Comparison of ENCODE assay signal across 12 mouse cellular contexts in genomic region chr11:101679907-101680306, GRCm38 (mm10). TPM values are rescaled to one million over a fixed set of nuclear protein-coding genes. Genes with fewer than 3 reads are reported as not detected.
DNase-seq lines count a peak whose midpoint lies in the region; ATAC-seq and TF ChIP-seq lines count a peak whose summit lies in the region.
"Had no signal": no experiment of that assay in that cellular context is flagged by ENCODE, and none has a peak within 500 bp of the region (broad histone marks: within the 10 kb centered on the region; RNA-seq: fewer than 3 reads in every experiment).

No protein-coding gene starts in this region.

- peaks cover 20% of the 10 kb centered on the region for H3K4me1 ChIP-seq in forebrain, embryonic 10.5 days
- H3K4me1 ChIP-seq in forebrain, embryonic 16.5 days (replicated peaks; ENCODE audit: control insufficient read depth, insufficient read depth, low read length), result peaks cover 13% of the 10 kb centered on the region
- H3K4me1 ChIP-seq in ES-Bruce4 (ENCODE audit: control insufficient read depth, insufficient read depth, low read length), result peaks cover 6% of the 10 kb centered on the region
- peaks cover 15% of the 10 kb centered on the region for H3K4me1 ChIP-seq in heart, embryonic 12.5 days (replicated peaks)

- no peak for TF ChIP-seq POLR2A in ES-Bruce4 (IDR thresholded peaks at IDR 0.05; ENCODE audit: insufficient read depth, low read length)

- no peaks in the 10 kb centered on the region for H3K36me3 ChIP-seq in forebrain, embryonic 10.5 days (replicated peaks)
- no peaks in the 10 kb centered on the region for H3K36me3 ChIP-seq in forebrain, embryonic 16.5 days (ENCODE audit: control insufficient read depth, insufficient read depth)
- H3K36me3 ChIP-seq in ES-Bruce4 (ENCODE audit: control insufficient read depth, insufficient read depth, low read length, poor library complexity, severe bottlenecking), result no peaks in the 10 kb centered on the region
- no peaks in the 10 kb centered on the region for H3K36me3 ChIP-seq in heart, embryonic 12.5 days
- H3K36me3 ChIP-seq: neural tube, embryonic 12.5 days had no signal

- no peak overlapping the region for H3K4me3 ChIP-seq in forebrain, embryonic 10.5 days
- no peak overlapping the region for H3K4me3 ChIP-seq in forebrain, embryonic 16.5 days (replicated peaks; ENCODE audit: low read length)
- no peak overlapping the region for H3K4me3 ChIP-seq in ES-Bruce4 (ENCODE audit: low read depth, low read length)
- H3K4me3 ChIP-seq in heart, embryonic 12.5 days, result no peak overlapping the region
- H3K4me3 ChIP-seq: megakaryocyte, embryonic 14.5 days; neural tube, embryonic 12.5 days had no signal

- no peak for ATAC-seq in forebrain, embryonic 16.5 days
- no peak for ATAC-seq in heart, embryonic 12.5 days (ENCODE audit: insufficient number of reproducible peaks, low FRiP score)
- ATAC-seq: intestine, embryonic 16.5 days had no signal

- no peak for DNase-seq in forebrain, embryonic 10.5 days (ENCODE audit: extremely low spot score, low spot score)
- peak; percentile 55 to 83 for DNase-seq in kidney, postnatal 25 days
- no peak for DNase-seq in layer of hippocampus, postnatal 25 days (ENCODE audit: extremely low spot score in 1 of 2, low spot score in 1 of 2)
- DNase-seq in right cerebral cortex, postnatal 4 days, result no peak
- no peak for DNase-seq in spleen, postnatal 14 days (ENCODE audit: low spot score in 2 of 2)
- DNase-seq: cerebellum, adult 11-12 months had no signal

- H3K9ac ChIP-seq in forebrain, embryonic 16.5 days (replicated peaks; ENCODE audit: low read depth, low read length), result no peak overlapping the region
- H3K9ac ChIP-seq in ES-Bruce4 (ENCODE audit: low read depth, poor library complexity, severe bottlenecking), result no peak overlapping the region
- H3K9ac ChIP-seq in heart, embryonic 12.5 days, result no peak overlapping the region
- H3K9ac ChIP-seq: neural tube, embryonic 12.5 days had no signal

- TF ChIP-seq EP300 in ES-Bruce4 (IDR thresholded peaks at IDR 0.05; ENCODE audit: insufficient read depth, low read depth, low read length), result peak; percentile 77; the same call in 1 of the 2 replicates

- H3K4me2 ChIP-seq in forebrain, embryonic 16.5 days (ENCODE audit: low read length), result no peak overlapping the region
- H3K4me2 ChIP-seq in heart, embryonic 12.5 days, result no peak overlapping the region
- H3K4me2 ChIP-seq: neural tube, embryonic 12.5 days had no signal

- H3K27me3 ChIP-seq in forebrain, embryonic 10.5 days (ENCODE audit: poor library complexity, severe bottlenecking), result no peaks in the 10 kb centered on the region
- no peaks in the 10 kb centered on the region for H3K27me3 ChIP-seq in forebrain, embryonic 16.5 days (replicated peaks; ENCODE audit: control insufficient read depth, insufficient read depth, low read length)
- H3K27me3 ChIP-seq in ES-Bruce4 (ENCODE audit: control insufficient read depth, insufficient read depth, low read length, poor library complexity, severe bottlenecking), result no peaks in the 10 kb centered on the region
- no peaks in the 10 kb centered on the region for H3K27me3 ChIP-seq in heart, embryonic 12.5 days (replicated peaks)
- H3K27me3 ChIP-seq: neural tube, embryonic 12.5 days had no signal

- 55% methylated on average over 5 of the region's 7 CpGs for WGBS in forebrain, embryonic 10.5 days
- 61% methylated on average over 5 of the region's 7 CpGs for WGBS in forebrain, embryonic 16.5 days
- WGBS in heart, embryonic 12.5 days, result 34% methylated on average over 7 of the region's 7 CpGs

- no peaks in the 10 kb centered on the region for H3K9me3 ChIP-seq in forebrain, embryonic 10.5 days
- H3K9me3 ChIP-seq in forebrain, embryonic 16.5 days (ENCODE audit: control insufficient read depth, low read length), result no peaks in the 10 kb centered on the region
- H3K9me3 ChIP-seq in ES-Bruce4 (replicated peaks; ENCODE audit: control insufficient read depth, insufficient read depth, low read length, poor library complexity, severe bottlenecking), result no peaks in the 10 kb centered on the region
- H3K9me3 ChIP-seq in heart, embryonic 12.5 days (replicated peaks), result no peaks in the 10 kb centered on the region
- H3K9me3 ChIP-seq: megakaryocyte, embryonic 14.5 days; neural tube, embryonic 12.5 days had no signal

- peak overlapping the region; percentile 17 for H3K27ac ChIP-seq in forebrain, embryonic 10.5 days
- H3K27ac ChIP-seq in forebrain, embryonic 16.5 days (ENCODE audit: low read length), result no peak overlapping the region; the same call in 1 of the 2 replicates
- H3K27ac ChIP-seq in ES-Bruce4 (ENCODE audit: insufficient read depth, low read length), result peak overlapping the region; percentile 7
- peak overlapping the region; percentile 30; the same call in 1 of the 2 replicates for H3K27ac ChIP-seq in heart, embryonic 12.5 days (ENCODE audit: poor library complexity, severe bottlenecking)
- H3K27ac ChIP-seq: neural tube, embryonic 12.5 days had no signal

- TF ChIP-seq CTCF in ES-Bruce4 (IDR thresholded peaks at IDR 0.05; ENCODE audit: low read depth, low read length), result no peak

RNA-seq across cellular contexts. Expression of gene Arl4d, which starts 14.6 kb away (rescaled TPM):
- polyA plus RNA-seq in forebrain, embryonic 10.5 days (2016; fragmentation: Nextera tagmentation; extraction: Ambion mirVana), result 2.4 and 3.1 TPM in 2 replicates
- polyA plus RNA-seq in forebrain, embryonic 16.5 days (2015; fragmentation: Nextera tagmentation; extraction: Ambion mirVana), result 36.5 and 42.2 TPM in 2 replicates
- 5.1 and 5.3 TPM in 2 replicates for polyA plus RNA-seq in ES-Bruce4 (2011; ENCODE audit: insufficient read depth, insufficient read length, low read depth, missing spikeins)
- 10.0 and 10.3 TPM in 2 replicates for polyA plus RNA-seq in heart, embryonic 12.5 days (2016; fragmentation: Nextera tagmentation; extraction: Ambion mirVana)
- total RNA-seq in layer of hippocampus, postnatal 25 days (2021), result 10 to 100 TPM; 10.4 to 11.9 TPM

RNA-seq across cellular contexts. Expression of gene Dhx8, which starts 52.8 kb away (rescaled TPM):
- polyA plus RNA-seq in forebrain, embryonic 10.5 days (2016; fragmentation: Nextera tagmentation; extraction: Ambion mirVana), result 44.7 and 51.2 TPM in 2 replicates
- polyA plus RNA-seq in forebrain, embryonic 16.5 days (2015; fragmentation: Nextera tagmentation; extraction: Ambion mirVana), result 39.9 and 41.9 TPM in 2 replicates
- 37.6 and 38.9 TPM in 2 replicates for polyA plus RNA-seq in ES-Bruce4 (2011; ENCODE audit: insufficient read depth, insufficient read length, low read depth, missing spikeins)
- polyA plus RNA-seq in heart, embryonic 12.5 days (2016; fragmentation: Nextera tagmentation; extraction: Ambion mirVana), result 25.8 and 26.5 TPM in 2 replicates
- total RNA-seq in layer of hippocampus, postnatal 25 days (2021), result 10 to 100 TPM; 34.3 to 37.2 TPM

RNA-seq across cellular contexts. Expression of gene Rdm1, which starts 52.9 kb away (rescaled TPM):
- polyA plus RNA-seq in forebrain, embryonic 10.5 days (2016; fragmentation: Nextera tagmentation; extraction: Ambion mirVana), result 30.7 and 33.9 TPM in 2 replicates
- polyA plus RNA-seq in forebrain, embryonic 16.5 days (2015; fragmentation: Nextera tagmentation; extraction: Ambion mirVana), result 21.9 and 32.2 TPM in 2 replicates
- polyA plus RNA-seq in ES-Bruce4 (2011; ENCODE audit: insufficient read depth, insufficient read length, low read depth, missing spikeins), result 57.4 and 64.0 TPM in 2 replicates
- polyA plus RNA-seq in heart, embryonic 12.5 days (2016; fragmentation: Nextera tagmentation; extraction: Ambion mirVana), result 28.3 and 36.2 TPM in 2 replicates
- 1 to 10 TPM; 8.1 to 8.2 TPM for total RNA-seq in layer of hippocampus, postnatal 25 days (2021)

Comparison
In these comparisons a context has a peak if more than half of its experiments do, and no peak if none do; other contexts are left out.
1. DNase-seq: peak in kidney, postnatal 25 days (2 of 2); none in forebrain, embryonic 10.5 days (single experiment), layer of hippocampus, postnatal 25 days (0 of 2), right cerebral cortex, postnatal 4 days (single experiment) and spleen, postnatal 14 days (0 of 2).